Mouse (Mus musculus): Measurements from ENCODE around the gene Rasgrf1. TPM values are rescaled to one million over a fixed set of nuclear protein-coding genes. Genes with fewer than 3 reads are reported as not detected.

Rasgrf1 gene
- polyA plus RNA-seq, 1 experiment: 173 TPM

DNA sequence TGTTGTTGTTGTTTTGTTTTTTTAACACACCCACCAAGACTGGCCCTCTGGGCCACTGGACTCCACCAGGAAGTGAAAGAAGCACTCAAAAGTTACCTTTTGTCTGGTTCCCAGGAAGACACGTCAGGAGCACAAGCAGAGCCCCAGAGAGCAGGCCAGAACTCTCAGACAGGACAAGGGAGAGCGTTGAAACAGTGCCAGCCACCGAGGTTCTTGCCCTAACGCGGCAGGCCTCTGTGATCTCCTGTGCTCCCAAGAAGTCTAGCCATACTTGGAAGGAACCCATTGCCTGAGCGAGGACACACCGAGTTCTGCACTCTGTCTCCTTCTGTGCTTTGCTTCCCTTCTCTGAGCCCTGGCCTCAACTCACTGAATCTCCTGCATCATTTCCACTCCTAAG, 160.5 kb downstream of the Rasgrf1 start:
- no peak for DNase-seq (ENCODE audit: extremely low spot score in 1 of 2, low spot score in 1 of 2)

DNA sequence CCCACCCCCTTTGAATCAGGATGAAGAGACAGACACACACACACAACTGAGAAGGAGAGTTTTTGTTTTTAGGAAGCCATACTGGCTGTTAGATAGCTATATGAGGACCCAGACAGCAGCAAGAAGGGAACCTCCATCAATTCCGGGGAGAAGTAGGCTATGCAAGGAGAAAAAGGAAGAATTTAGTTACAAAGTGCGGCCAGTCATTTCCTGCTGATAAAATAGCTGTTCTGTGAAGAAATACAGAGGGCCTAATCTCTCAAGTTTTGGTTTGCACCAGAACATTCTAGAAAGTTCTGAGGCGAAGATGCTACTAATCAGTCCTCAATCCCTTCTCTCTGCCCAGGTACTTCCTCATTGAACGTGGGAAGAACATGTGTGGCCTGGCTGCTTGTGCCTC, 165.6 kb downstream of the Rasgrf1 start:
- DNase-seq (ENCODE audit: extremely low spot score in 1 of 2, low spot score in 1 of 2): no peak

DNA sequence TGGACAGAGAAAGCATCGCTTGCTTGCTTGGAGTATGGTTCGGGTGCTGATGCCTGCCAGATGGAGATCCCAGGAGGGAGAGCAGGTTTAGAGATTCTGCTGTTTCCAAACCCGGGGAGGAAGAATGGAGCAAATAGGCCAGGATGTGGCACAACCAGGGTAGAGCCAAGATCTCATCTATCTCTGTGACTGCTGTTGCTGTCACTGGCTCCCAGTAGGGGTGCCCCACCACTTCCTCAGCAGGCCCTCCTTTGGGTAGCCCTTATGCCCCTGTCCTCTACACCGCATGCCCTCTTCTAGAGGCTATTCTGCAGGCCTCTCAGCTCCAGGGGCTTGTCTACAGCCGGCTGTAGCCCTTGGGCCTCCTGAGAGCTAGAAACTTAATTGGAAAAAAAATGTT, 166.4 kb downstream of the Rasgrf1 start:
- no peak for DNase-seq (ENCODE audit: extremely low spot score in 1 of 2, low spot score in 1 of 2)

Other genes starting within 250 kb of the Rasgrf1 start
- 44.5 and 44.8 TPM in 2 replicates for gene Tmed3, start 204.8 kb upstream of the Rasgrf1 start, polyA plus RNA-seq (2012; rRNA removed)
- gene Ankrd34c, start 171.4 kb upstream of the Rasgrf1 start, polyA plus RNA-seq (2012; rRNA removed): 9.5 and 9.6 TPM in 2 replicates
- gene Ctsh, start 144.2 kb downstream of the Rasgrf1 start, polyA plus RNA-seq (2012; rRNA removed): 17.5 and 21.4 TPM in 2 replicates
- 448 and 461 TPM in 2 replicates for gene Morf4l1, start 204.9 kb downstream of the Rasgrf1 start, polyA plus RNA-seq (2012; rRNA removed)

Measured in frontal cortex, adult 2 months (tissue).